10 mouse cellular contexts compared by ENCODE assay signal in the genomic region with DNA sequence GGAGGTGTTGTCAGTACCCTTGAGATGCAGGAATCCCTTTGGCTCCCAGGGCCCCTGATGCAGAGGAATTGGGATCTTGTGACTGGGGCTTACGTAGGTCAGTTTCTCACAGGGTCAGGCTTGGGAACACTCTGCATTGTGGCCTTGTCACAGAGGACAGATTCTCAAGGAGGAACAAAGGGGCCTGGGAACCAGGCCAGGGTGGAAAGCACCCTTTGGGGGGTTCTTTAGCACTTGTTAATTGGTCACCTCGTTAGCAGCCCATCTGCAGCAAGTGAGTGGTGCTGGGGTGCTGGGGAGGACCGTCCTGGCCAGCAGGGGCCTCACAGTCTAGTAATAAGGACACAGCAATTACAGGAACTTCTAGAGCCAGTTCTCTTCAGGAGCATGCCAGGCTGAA.
A peak's percentile ranks its signal among the peaks of the same experiment; 100 is the strongest.
DNase-seq lines count a peak whose midpoint lies in the region; ATAC-seq lines count a peak whose summit lies in the region.
"Had no signal": no experiment of that assay in that cellular context is flagged by ENCODE, and none has a peak within 500 bp of the region (broad histone marks: within the 10 kb centered on the region; RNA-seq: fewer than 3 reads in every experiment).

No protein-coding gene starts in this region.

- ATAC-seq in forebrain, embryonic 14.5 days, result peak; percentile 90

- H3K9me3 ChIP-seq in forebrain, embryonic 14.5 days (replicated peaks; ENCODE audit: control insufficient read depth, low read length), result no peaks in the 10 kb centered on the region
- H3K9me3 ChIP-seq: embryonic facial prominence, embryonic 12.5 days had no signal

- H3K9ac ChIP-seq in forebrain, embryonic 14.5 days (ENCODE audit: low read length), result no peak overlapping the region
- H3K9ac ChIP-seq: embryonic facial prominence, embryonic 12.5 days had no signal

- peak; percentile 2 for DNase-seq in lung, postnatal 10 days
- no peak for DNase-seq in lung, postnatal 36 days
- DNase-seq in forebrain, embryonic 14.5 days (ENCODE audit: low spot score), result peak; percentile 89
- peak; percentile 40 to 81 for DNase-seq in layer of hippocampus, postnatal 14 days (ENCODE audit: low spot score in 2 of 2)
- DNase-seq in right cerebral cortex, postnatal 14 days, result peak; percentile 35
- no peak for DNase-seq in natural killer cell, adult 2 months (ENCODE audit: low spot score in 2 of 2)
- DNase-seq in embryo, embryonic 9.5 days (ENCODE audit: extremely low spot score), result no peak
- DNase-seq: kidney, postnatal 36 days; lung, postnatal 14 days had no signal

- peak overlapping the region; percentile 21; the same call in 1 of the 2 replicates for H3K27ac ChIP-seq in forebrain, embryonic 14.5 days (ENCODE audit: low read depth, low read length)
- H3K27ac ChIP-seq: embryonic facial prominence, embryonic 12.5 days had no signal

- H3K36me3 ChIP-seq in forebrain, embryonic 14.5 days (ENCODE audit: control insufficient read depth, insufficient read depth, low read length), result no peaks in the 10 kb centered on the region
- H3K36me3 ChIP-seq: embryonic facial prominence, embryonic 12.5 days had no signal

- peaks cover 2% of the 10 kb centered on the region; the same call in 1 of the 2 replicates for H3K4me1 ChIP-seq in forebrain, embryonic 14.5 days (ENCODE audit: control insufficient read depth, insufficient read depth, low read length)

- no peak overlapping the region for H3K4me2 ChIP-seq in forebrain, embryonic 14.5 days (ENCODE audit: low read length)
- H3K4me2 ChIP-seq: embryonic facial prominence, embryonic 12.5 days had no signal

- H3K4me3 ChIP-seq in forebrain, embryonic 14.5 days (ENCODE audit: low read depth, low read length), result no peak overlapping the region
- H3K4me3 ChIP-seq: embryonic facial prominence, embryonic 12.5 days had no signal

- H3K27me3 ChIP-seq in forebrain, embryonic 14.5 days (replicated peaks; ENCODE audit: control insufficient read depth, insufficient read depth, low read length), result no peaks in the 10 kb centered on the region
- H3K27me3 ChIP-seq: embryonic facial prominence, embryonic 12.5 days had no signal

- WGBS in forebrain, embryonic 14.5 days, result 3% methylated on average over 3 of the region's 3 CpGs

Comparison
In these comparisons a context has a peak if more than half of its experiments do, and no peak if none do; other contexts are left out.
1. DNase-seq: peak in lung, postnatal 10 days (single experiment), forebrain, embryonic 14.5 days (single experiment), layer of hippocampus, postnatal 14 days (2 of 2) and right cerebral cortex, postnatal 14 days (single experiment); none in lung, postnatal 36 days (single experiment), natural killer cell, adult 2 months (0 of 2) and embryo, embryonic 9.5 days (single experiment).